In the genomic region with DNA sequence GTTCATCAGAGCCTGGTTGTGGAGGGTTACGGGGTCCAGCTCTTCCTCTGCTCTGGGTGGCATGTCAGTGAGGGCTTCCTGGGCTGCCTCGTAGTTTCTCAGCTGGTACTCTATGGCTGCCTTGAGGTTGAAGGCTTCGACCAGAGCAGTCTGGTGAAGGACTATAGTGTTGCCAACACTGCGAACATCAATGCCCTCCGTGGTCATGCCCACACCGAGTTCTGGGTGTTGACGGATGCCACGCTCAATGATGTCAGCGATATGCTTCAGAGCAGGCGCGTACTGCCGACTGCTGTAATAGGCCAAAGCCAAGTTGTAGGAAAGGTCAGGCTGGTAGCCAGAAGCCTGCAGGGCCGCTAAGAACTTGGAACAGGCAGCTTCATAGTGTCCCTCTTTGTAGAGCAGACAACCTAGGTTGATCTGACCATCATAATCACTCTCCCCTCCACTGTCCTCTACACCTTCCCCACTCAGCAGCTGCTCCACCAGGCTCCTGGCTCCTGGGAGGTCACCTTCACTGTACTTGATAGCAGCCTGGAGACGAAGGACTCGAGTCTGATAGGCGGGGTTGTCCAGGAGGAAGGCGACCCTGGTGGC, we compare ENCODE assay signal across 8 mouse cellular contexts. TPM values are rescaled to one million over a fixed set of nuclear protein-coding genes. Genes with fewer than 3 reads are reported as not detected.
DNase-seq lines count a peak whose midpoint lies in the region; ATAC-seq and TF ChIP-seq lines count a peak whose summit lies in the region.
"Not testable (repeated sequence)": the region's sequence is repeated elsewhere in the genome, so short reads cannot be mapped to it uniquely, and the experiment has no call there.
"Had no signal": no experiment of that assay in that cellular context is flagged by ENCODE, and none has a peak within 500 bp of the region (broad histone marks: within the 10 kb centered on the region; RNA-seq: fewer than 3 reads in every experiment).

No protein-coding gene starts in this region.

- not testable (repeated sequence) for ATAC-seq in embryonic facial prominence, embryonic 15.5 days (ENCODE audit: insufficient number of reproducible peaks, low FRiP score, low TSS enrichment, low read depth); lung, embryonic 14.5 days (ENCODE audit: insufficient read depth)
- peak; percentile 78; the same call in 1 of the 2 replicates for ATAC-seq in hindbrain, embryonic 16.5 days

- not testable (repeated sequence) for H3K9me3 ChIP-seq in embryonic facial prominence, embryonic 15.5 days (replicated peaks); hindbrain, embryonic 16.5 days (ENCODE audit: control insufficient read depth, low read length); lung, embryonic 14.5 days (ENCODE audit: low read depth, low read length)

- H3K4me3 ChIP-seq in bone marrow macrophage, adult 2 months (ENCODE audit: insufficient read depth, low read length), result peak overlapping the region; percentile 64
- peak overlapping the region; percentile 51 for H3K4me3 ChIP-seq in embryonic facial prominence, embryonic 15.5 days (replicated peaks)
- H3K4me3 ChIP-seq in hindbrain, embryonic 16.5 days (ENCODE audit: low read length), result peak overlapping the region; percentile 51
- peak overlapping the region; percentile 51 for H3K4me3 ChIP-seq in lung, embryonic 14.5 days (ENCODE audit: low read depth, low read length)

- WGBS in embryonic facial prominence, embryonic 15.5 days, result 65% methylated on average over 17 of the region's 17 CpGs
- 77% methylated on average over 10 of the region's 17 CpGs for WGBS in hindbrain, embryonic 16.5 days
- 72% methylated on average over 15 of the region's 17 CpGs for WGBS in lung, embryonic 14.5 days

- intact Hi-C loops in left cerebral cortex, postnatal 4 days (cut with DNase I), result not testable (repeated sequence)

- not testable (repeated sequence) for H3K27me3 ChIP-seq in embryonic facial prominence, embryonic 15.5 days; hindbrain, embryonic 16.5 days (replicated peaks; ENCODE audit: control insufficient read depth, insufficient read depth, low read length); lung, embryonic 14.5 days (ENCODE audit: insufficient read depth, low read length)

- H3K4me1 ChIP-seq in bone marrow macrophage, adult 2 months (ENCODE audit: control insufficient read depth, insufficient read depth, low read length); embryonic facial prominence, embryonic 15.5 days; hindbrain, embryonic 16.5 days (ENCODE audit: control insufficient read depth, insufficient read depth, low read depth, low read length); lung, embryonic 14.5 days (ENCODE audit: insufficient read depth): not testable (repeated sequence)

- not testable (repeated sequence) for H3K9ac ChIP-seq in embryonic facial prominence, embryonic 15.5 days
- peak overlapping the region; percentile 27 for H3K9ac ChIP-seq in hindbrain, embryonic 16.5 days (ENCODE audit: low read depth, low read length)
- H3K9ac ChIP-seq in lung, embryonic 14.5 days, result peak overlapping the region; percentile 60; the same call in 1 of the 2 replicates

- peak; percentile 29 to 57 for DNase-seq in heart, adult 9 months (ENCODE audit: low spot score in 2 of 2)
- peak; percentile 22 for DNase-seq in left cerebral cortex, postnatal 4 days
- not testable (repeated sequence) for DNase-seq in lung, embryonic 14.5 days
- peak; percentile 12 for DNase-seq in naive thymus-derived CD4-positive, alpha-beta T cell, adult 2 months (ENCODE audit: low read depth)

- peak overlapping the region; percentile 56 for H3K4me2 ChIP-seq in embryonic facial prominence, embryonic 15.5 days (replicated peaks)
- H3K4me2 ChIP-seq in hindbrain, embryonic 16.5 days (ENCODE audit: low read length), result peak overlapping the region; percentile 77
- H3K4me2 ChIP-seq in lung, embryonic 14.5 days, result peak overlapping the region; percentile 78

- not testable (repeated sequence) for TF ChIP-seq POLR2A in bone marrow macrophage, adult 2 months (IDR thresholded peaks at IDR 0.05; ENCODE audit: borderline replicate concordance, low read depth, low read length)

- not testable (repeated sequence) for TF ChIP-seq CTCF in bone marrow macrophage, adult 2 months (IDR thresholded peaks at IDR 0.05; ENCODE audit: low read depth, low read length); lung, embryonic 14.5 days (IDR thresholded peaks at IDR 0.05; ENCODE audit: low read depth)

- H3K36me3 ChIP-seq in embryonic facial prominence, embryonic 15.5 days; hindbrain, embryonic 16.5 days (ENCODE audit: control insufficient read depth, insufficient read depth, low read length); lung, embryonic 14.5 days (ENCODE audit: insufficient read depth): not testable (repeated sequence)

- H3K27ac ChIP-seq in bone marrow macrophage, adult 2 months (ENCODE audit: insufficient read depth, low read depth, low read length); embryonic facial prominence, embryonic 15.5 days (replicated peaks); hindbrain, embryonic 16.5 days (ENCODE audit: low read depth, low read length); lung, embryonic 14.5 days (ENCODE audit: low read depth): not testable (repeated sequence)

RNA-seq across cellular contexts. Expression of a gene that starts 0.8 kb away (rescaled TPM):
- polyA plus RNA-seq in bone marrow macrophage, adult 2 months (2012; ENCODE audit: insufficient read depth, insufficient read length, missing spikeins), result 5.5 and 7.1 TPM in 2 replicates
- polyA plus RNA-seq in embryonic facial prominence, embryonic 15.5 days (2015; fragmentation: Nextera tagmentation; extraction: Ambion mirVana), result 16.5 and 21.7 TPM in 2 replicates
- 23.0 and 23.3 TPM in 2 replicates for polyA plus RNA-seq in hindbrain, embryonic 16.5 days (2015; fragmentation: Nextera tagmentation; extraction: Ambion mirVana)
- total RNA-seq in left cerebral cortex, postnatal 4 days (2021), result 10 to 100 TPM; 13.6 to 14.4 TPM
- polyA plus RNA-seq in lung, embryonic 14.5 days (2014; fragmentation: Nextera tagmentation; extraction: Ambion mirVana), result 10.1 and 13.1 TPM in 2 replicates

RNA-seq across cellular contexts. Expression of a gene that starts 40.4 kb away (rescaled TPM):
- polyA plus RNA-seq in bone marrow macrophage, adult 2 months (2012; ENCODE audit: insufficient read depth, insufficient read length, missing spikeins), result not detected in 2 replicates
- 0.35 and 0.43 TPM in 2 replicates for polyA plus RNA-seq in embryonic facial prominence, embryonic 15.5 days (2015; fragmentation: Nextera tagmentation; extraction: Ambion mirVana)
- polyA plus RNA-seq in hindbrain, embryonic 16.5 days (2015; fragmentation: Nextera tagmentation; extraction: Ambion mirVana), result 0.77 and 1.1 TPM in 2 replicates
- total RNA-seq in left cerebral cortex, postnatal 4 days (2021), result under 1 TPM; 0.66 to 0.81 TPM
- 0.14 and 0.33 TPM in 2 replicates for polyA plus RNA-seq in lung, embryonic 14.5 days (2014; fragmentation: Nextera tagmentation; extraction: Ambion mirVana)
- total RNA-seq: megakaryocyte-erythroid progenitor cell, adult 5-6 weeks had no signal

RNA-seq across cellular contexts. Expression of a gene that starts 44.1 kb away (rescaled TPM):
- polyA plus RNA-seq in bone marrow macrophage, adult 2 months (2012; ENCODE audit: insufficient read depth, insufficient read length, missing spikeins), result 1.6 and 1.9 TPM in 2 replicates
- 6.8 and 7.5 TPM in 2 replicates for polyA plus RNA-seq in embryonic facial prominence, embryonic 15.5 days (2015; fragmentation: Nextera tagmentation; extraction: Ambion mirVana)
- 8.9 and 9.2 TPM in 2 replicates for polyA plus RNA-seq in hindbrain, embryonic 16.5 days (2015; fragmentation: Nextera tagmentation; extraction: Ambion mirVana)
- 1 to 10 TPM; 3.7 to 4.4 TPM for total RNA-seq in left cerebral cortex, postnatal 4 days (2021)
- polyA plus RNA-seq in lung, embryonic 14.5 days (2014; fragmentation: Nextera tagmentation; extraction: Ambion mirVana), result 9.0 and 9.4 TPM in 2 replicates
